In genomic region chr13:90777952-90778298, GRCm38 (mm10) we compare ENCODE assay signal across 22 mouse cellular contexts.
A peak's percentile ranks its signal among the peaks of the same experiment; 100 is the strongest.
DNase-seq lines count a peak whose midpoint lies in the region; ATAC-seq and TF ChIP-seq lines count a peak whose summit lies in the region.
"Had no signal": no experiment of that assay in that cellular context is flagged by ENCODE, and none has a peak within 500 bp of the region (broad histone marks: within the 10 kb centered on the region; RNA-seq: fewer than 3 reads in every experiment).

No protein-coding gene starts in this region.

- no peaks in the 10 kb centered on the region for H3K4me1 ChIP-seq in hindbrain, embryonic 13.5 days (replicated peaks)
- H3K4me1 ChIP-seq in hindbrain, embryonic 12.5 days = no peaks in the 10 kb centered on the region
- no peaks in the 10 kb centered on the region for H3K4me1 ChIP-seq in neural tube, embryonic 13.5 days (replicated peaks)
- H3K4me1 ChIP-seq in hindbrain, postnatal 0 days (ENCODE audit: insufficient read depth, low read length) = no peaks in the 10 kb centered on the region
- H3K4me1 ChIP-seq in intestine, embryonic 15.5 days (replicated peaks) = no peaks in the 10 kb centered on the region
- H3K4me1 ChIP-seq: midbrain, embryonic 12.5 days had no signal

- H3K9ac ChIP-seq in hindbrain, embryonic 13.5 days = no peak overlapping the region
- no peak overlapping the region for H3K9ac ChIP-seq in hindbrain, embryonic 12.5 days
- no peak overlapping the region for H3K9ac ChIP-seq in neural tube, embryonic 13.5 days
- no peak overlapping the region for H3K9ac ChIP-seq in hindbrain, postnatal 0 days (replicated peaks; ENCODE audit: low read length)
- no peak overlapping the region for H3K9ac ChIP-seq in intestine, embryonic 15.5 days
- H3K9ac ChIP-seq: embryonic facial prominence, embryonic 12.5 days; limb, embryonic 12.5 days; midbrain, embryonic 12.5 days had no signal

- no peaks in the 10 kb centered on the region for H3K27me3 ChIP-seq in hindbrain, embryonic 13.5 days
- H3K27me3 ChIP-seq in hindbrain, embryonic 12.5 days = no peaks in the 10 kb centered on the region
- H3K27me3 ChIP-seq in neural tube, embryonic 13.5 days = no peaks in the 10 kb centered on the region
- no peaks in the 10 kb centered on the region for H3K27me3 ChIP-seq in hindbrain, postnatal 0 days (ENCODE audit: insufficient read depth, low read length)
- H3K27me3 ChIP-seq in intestine, embryonic 15.5 days (replicated peaks) = no peaks in the 10 kb centered on the region
- H3K27me3 ChIP-seq: embryonic facial prominence, embryonic 12.5 days; limb, embryonic 12.5 days; midbrain, embryonic 12.5 days had no signal

- 53% methylated on average over 4 of the region's 4 CpGs for WGBS in hindbrain, embryonic 13.5 days
- WGBS in hindbrain, embryonic 12.5 days = 73% methylated on average over 4 of the region's 4 CpGs
- 74% methylated on average over 4 of the region's 4 CpGs for WGBS in neural tube, embryonic 13.5 days
- WGBS in hindbrain, postnatal 0 days = 46% methylated on average over 4 of the region's 4 CpGs
- WGBS in intestine, embryonic 15.5 days = 69% methylated on average over 4 of the region's 4 CpGs

- H3K36me3 ChIP-seq in hindbrain, embryonic 13.5 days = no peaks in the 10 kb centered on the region
- no peaks in the 10 kb centered on the region for H3K36me3 ChIP-seq in hindbrain, embryonic 12.5 days
- no peaks in the 10 kb centered on the region for H3K36me3 ChIP-seq in neural tube, embryonic 13.5 days
- H3K36me3 ChIP-seq in hindbrain, postnatal 0 days (ENCODE audit: insufficient read depth, low read length) = no peaks in the 10 kb centered on the region
- no peaks in the 10 kb centered on the region for H3K36me3 ChIP-seq in intestine, embryonic 15.5 days
- H3K36me3 ChIP-seq: embryonic facial prominence, embryonic 12.5 days; limb, embryonic 12.5 days; midbrain, embryonic 12.5 days had no signal

- no peaks in the 10 kb centered on the region for H3K9me3 ChIP-seq in hindbrain, embryonic 13.5 days
- no peaks in the 10 kb centered on the region for H3K9me3 ChIP-seq in hindbrain, embryonic 12.5 days (replicated peaks)
- H3K9me3 ChIP-seq in neural tube, embryonic 13.5 days = 0 out of 2 replicates have a peak, but pooled peaks cover 3% of the 10 kb centered on the region
- H3K9me3 ChIP-seq in hindbrain, postnatal 0 days (ENCODE audit: low read length) = no peaks in the 10 kb centered on the region
- no peaks in the 10 kb centered on the region for H3K9me3 ChIP-seq in intestine, embryonic 15.5 days
- H3K9me3 ChIP-seq: embryonic facial prominence, embryonic 12.5 days; limb, embryonic 12.5 days; midbrain, embryonic 12.5 days had no signal

- H3K4me2 ChIP-seq in hindbrain, embryonic 13.5 days = no peak overlapping the region
- no peak overlapping the region for H3K4me2 ChIP-seq in hindbrain, embryonic 12.5 days (replicated peaks)
- no peak overlapping the region for H3K4me2 ChIP-seq in neural tube, embryonic 13.5 days
- H3K4me2 ChIP-seq in hindbrain, postnatal 0 days (ENCODE audit: low read depth, low read length) = no peak overlapping the region
- H3K4me2 ChIP-seq in intestine, embryonic 15.5 days (replicated peaks) = no peak overlapping the region
- H3K4me2 ChIP-seq: embryonic facial prominence, embryonic 12.5 days; limb, embryonic 12.5 days; liver, embryonic 11.5 days; midbrain, embryonic 12.5 days had no signal

- H3K27ac ChIP-seq in hindbrain, embryonic 13.5 days = no peak overlapping the region
- no peak overlapping the region for H3K27ac ChIP-seq in hindbrain, embryonic 12.5 days
- H3K27ac ChIP-seq in neural tube, embryonic 13.5 days (replicated peaks) = no peak overlapping the region
- peak overlapping the region; percentile 54; the same call in 1 of the 2 replicates for H3K27ac ChIP-seq in hindbrain, postnatal 0 days
- H3K27ac ChIP-seq in intestine, embryonic 15.5 days = no peak overlapping the region
- H3K27ac ChIP-seq: embryonic facial prominence, embryonic 12.5 days; layer of hippocampus, adult 2 months; limb, embryonic 12.5 days; midbrain, embryonic 12.5 days had no signal

- DNase-seq in neural tube, embryonic 10.5 days (ENCODE audit: extremely low spot score, low spot score) = no peak
- peak; percentile 76 for DNase-seq in hindbrain, postnatal 0 days (ENCODE audit: low spot score)
- DNase-seq in thymus, postnatal 25 days = no peak
- DNase-seq: adrenal gland, postnatal 36 days; cerebellum, adult 11-12 months; cerebellum, postnatal 25 days; kidney, adult 9 months; kidney, postnatal 14 days; lung, adult 18-20 months; lung, postnatal 10 days; retina, postnatal 1 day; right cerebral cortex, postnatal 4 days; thymus, postnatal 14 days had no signal

- no peak for TF ChIP-seq CTCF in hindbrain, postnatal 0 days (IDR thresholded peaks at IDR 0.05; ENCODE audit: low read depth)

- peak; percentile 84 for ATAC-seq in hindbrain, embryonic 13.5 days (ENCODE audit: low FRiP score)
- no peak for ATAC-seq in hindbrain, embryonic 12.5 days (ENCODE audit: low FRiP score)
- ATAC-seq in neural tube, embryonic 13.5 days (ENCODE audit: low read depth) = peak; percentile 88
- ATAC-seq in hindbrain, postnatal 0 days = peak; percentile 96
- ATAC-seq in intestine, embryonic 15.5 days = no peak

- no peak overlapping the region for H3K4me3 ChIP-seq in hindbrain, embryonic 13.5 days
- no peak overlapping the region for H3K4me3 ChIP-seq in hindbrain, embryonic 12.5 days
- no peak overlapping the region for H3K4me3 ChIP-seq in neural tube, embryonic 13.5 days
- H3K4me3 ChIP-seq in hindbrain, postnatal 0 days (ENCODE audit: low read length) = no peak overlapping the region
- H3K4me3 ChIP-seq in intestine, embryonic 15.5 days (replicated peaks) = no peak overlapping the region
- H3K4me3 ChIP-seq: embryonic facial prominence, embryonic 12.5 days; layer of hippocampus, adult 2 months; limb, embryonic 12.5 days; midbrain, embryonic 12.5 days had no signal

Comparison
In these comparisons a context has a peak if more than half of its experiments do, and no peak if none do; other contexts are left out.
1. ATAC-seq: peak in hindbrain, embryonic 13.5 days (single experiment), neural tube, embryonic 13.5 days (single experiment) and hindbrain, postnatal 0 days (single experiment); none in hindbrain, embryonic 12.5 days (single experiment) and intestine, embryonic 15.5 days (single experiment).